Mouse (Mus musculus) kidney, adult 2 months (tissue): ENCODE data around the gene Gna15.

Experiments used
- CTCF ChIP-seq: fragments of 200-500 bp; conservative IDR thresholded peaks from 2 replicates; pipeline ENCODE4 v1.5.1; 2011; ENCODE audit warnings: low read depth, mild to moderate bottlenecking, control low read depth, low read length, moderate library complexity, mixed read lengths; ENCODE audit not compliant: insufficient read depth, insufficient read length
- POLR2A ChIP-seq: fragments of 200-500 bp; IDR thresholded peaks from one replicate; pipeline ENCODE4 v1.6.1; 2011; ENCODE audit warnings: low read depth, low read length, control low read depth

DNA sequence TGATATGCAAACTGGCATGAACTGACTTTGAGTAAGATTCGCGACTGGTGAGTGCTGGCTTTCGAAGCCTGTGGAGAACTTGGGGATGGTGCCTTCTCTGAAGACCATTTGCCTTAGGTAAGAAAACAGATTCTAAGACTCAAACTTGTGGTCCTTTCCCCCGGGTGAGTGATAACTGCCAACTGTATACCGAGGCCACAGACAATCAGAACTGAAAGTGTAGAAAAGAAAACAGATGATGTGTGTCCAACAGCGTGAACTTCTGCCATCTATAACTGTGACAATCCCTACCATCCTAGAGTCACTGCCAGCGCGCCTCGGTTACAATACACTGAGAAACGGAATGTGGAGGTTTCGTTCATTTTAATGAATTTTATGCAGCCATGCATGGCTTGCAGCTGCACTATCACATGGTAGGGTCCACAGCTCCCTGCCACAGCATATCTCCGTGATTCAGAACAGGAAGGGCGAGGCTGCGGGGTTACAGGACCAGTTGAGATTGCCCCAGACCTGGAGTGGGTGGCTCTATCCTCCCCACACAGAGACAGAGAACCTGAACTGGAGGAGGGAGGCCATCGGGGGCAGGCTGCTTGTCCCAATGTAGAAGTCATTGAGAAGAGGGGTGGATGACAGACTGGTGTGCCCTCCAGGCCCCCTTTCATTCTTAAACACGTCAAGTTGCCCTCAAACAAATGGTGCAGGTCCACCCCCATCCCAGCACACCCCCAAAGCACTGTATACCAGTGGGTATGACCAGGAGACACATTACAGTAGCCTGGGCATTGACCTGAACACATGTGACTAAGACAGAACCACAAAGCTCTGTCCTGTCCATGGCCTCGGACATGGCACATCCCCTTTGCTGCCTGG is 26.4 kb downstream of the Gna15 start:
- TF ChIP-seq CTCF (no peak), POLR2A (no peak)
